Mouse (Mus musculus): ENCODE results near the gene Arsb. TPM values are rescaled to one million over a fixed set of nuclear protein-coding genes. Genes with fewer than 3 reads are reported as not detected.

The Arsb gene
- polyA plus RNA-seq, 1 experiment = 35.6 TPM

DNA sequence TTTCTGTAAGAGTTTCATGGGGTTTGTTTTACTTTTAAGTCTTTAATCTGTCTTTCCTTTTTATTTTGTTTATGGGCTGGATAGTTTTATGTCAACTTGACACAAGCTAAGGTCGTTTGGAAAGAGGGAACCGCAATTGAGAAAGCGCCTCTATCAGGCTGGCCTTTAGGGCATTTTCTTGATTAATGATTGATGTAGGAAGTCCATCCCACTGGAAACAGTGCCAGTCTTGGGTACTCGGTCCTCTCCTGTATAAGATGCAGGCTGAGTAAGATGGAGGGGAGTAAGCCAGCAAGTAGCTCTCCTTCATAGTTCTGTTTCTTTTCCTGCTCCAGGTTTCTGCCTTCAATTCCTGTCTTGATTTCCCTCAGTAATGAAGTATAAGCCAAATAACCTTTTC is 76.2 kb downstream of the Arsb start:
- no peak overlapping the region for H3K4me3 ChIP-seq (ENCODE audit: insufficient read depth, low read depth, low read length)
- no peak overlapping the region for H3K27ac ChIP-seq (replicated peaks; ENCODE audit: low read depth, low read length)
- no peaks in the 10 kb centered on the region for H3K4me1 ChIP-seq (ENCODE audit: control insufficient read depth, insufficient read depth, insufficient read length, low read length)

DNA sequence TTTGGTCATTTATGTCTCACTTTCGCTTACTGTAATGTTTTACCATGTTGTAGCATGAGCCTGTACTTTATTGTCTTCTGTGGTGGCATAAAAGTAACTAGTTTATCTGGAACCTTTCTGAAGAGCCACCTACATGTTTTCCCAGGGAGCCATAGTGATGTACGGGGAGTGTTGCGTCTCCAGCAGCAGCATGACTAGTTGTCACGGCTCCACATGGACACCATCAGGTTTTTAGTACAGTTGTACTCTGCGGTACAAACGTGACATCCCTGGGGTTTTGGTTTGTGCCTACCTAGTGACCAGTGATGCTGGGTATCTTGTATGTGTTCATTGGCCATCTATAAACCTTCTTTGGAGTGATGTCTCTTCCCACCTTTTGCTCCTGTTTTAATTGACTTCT is 77.2 kb downstream of the Arsb start:
- Histone ChIP-seq H3K27ac (replicated peaks; ENCODE audit: low read depth, low read length) (no peak overlapping the region), H3K4me3 (ENCODE audit: insufficient read depth, low read depth, low read length) (no peak overlapping the region), H3K4me1 (ENCODE audit: control insufficient read depth, insufficient read depth, insufficient read length, low read length) (no peaks in the 10 kb centered on the region)

DNA sequence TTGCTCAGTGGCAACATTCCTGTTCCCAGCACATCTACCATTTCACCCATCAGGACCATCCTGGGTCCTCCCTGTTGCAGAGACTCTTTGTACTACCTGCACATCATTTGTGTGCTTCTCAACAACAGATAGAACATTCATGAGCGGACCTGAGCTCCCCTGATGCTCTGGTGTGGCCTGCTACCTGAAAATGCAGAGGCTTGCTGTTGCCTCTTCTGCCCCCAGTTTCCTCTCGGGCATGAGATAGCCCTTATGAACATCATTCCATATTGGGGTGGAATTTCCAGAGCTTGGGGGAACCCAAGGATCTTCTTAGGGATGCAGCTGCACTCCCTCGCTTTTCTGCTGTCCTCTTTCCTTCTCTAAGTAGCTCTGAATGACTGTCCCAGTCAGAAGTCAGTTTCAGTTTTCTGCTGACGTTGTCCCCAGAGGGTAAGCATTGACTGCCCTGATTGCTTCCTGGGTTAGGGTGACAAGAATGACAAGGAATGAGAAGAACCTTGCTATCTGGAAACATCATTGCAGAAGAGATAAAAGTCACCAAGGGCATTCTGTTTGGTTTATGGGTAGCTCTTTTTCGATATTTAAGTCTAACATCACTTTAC is 78.4 kb downstream of the Arsb start:
- no peak overlapping the region for H3K27ac ChIP-seq (replicated peaks; ENCODE audit: low read depth, low read length)
- no peaks in the 10 kb centered on the region for H3K4me1 ChIP-seq (ENCODE audit: control insufficient read depth, insufficient read depth, insufficient read length, low read length)
- no peak overlapping the region for H3K4me3 ChIP-seq (ENCODE audit: insufficient read depth, low read depth, low read length)

DNA sequence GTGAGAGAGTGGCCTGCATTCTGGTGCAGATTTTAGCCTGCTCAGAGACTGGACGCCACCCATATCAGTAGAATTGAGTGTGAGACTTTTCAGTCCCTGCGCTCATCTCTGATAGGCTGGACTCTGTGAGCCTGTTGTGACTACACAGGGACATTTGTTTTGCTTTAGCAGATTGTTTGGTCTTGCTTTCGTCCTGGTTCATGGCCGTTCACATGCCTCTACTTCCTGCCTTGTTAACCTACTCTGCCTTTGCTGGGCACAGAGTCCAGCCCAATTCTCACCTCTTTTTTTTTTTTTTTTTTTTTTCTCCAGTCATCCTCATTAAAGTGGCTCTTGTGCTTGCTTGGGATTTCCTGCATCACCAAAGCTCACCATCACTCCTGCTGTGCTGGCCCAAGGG is 79.2 kb downstream of the Arsb start:
- no peaks in the 10 kb centered on the region for H3K4me1 ChIP-seq (ENCODE audit: control insufficient read depth, insufficient read depth, insufficient read length, low read length)
- H3K27ac ChIP-seq (replicated peaks; ENCODE audit: low read depth, low read length) = no peak overlapping the region

DNA sequence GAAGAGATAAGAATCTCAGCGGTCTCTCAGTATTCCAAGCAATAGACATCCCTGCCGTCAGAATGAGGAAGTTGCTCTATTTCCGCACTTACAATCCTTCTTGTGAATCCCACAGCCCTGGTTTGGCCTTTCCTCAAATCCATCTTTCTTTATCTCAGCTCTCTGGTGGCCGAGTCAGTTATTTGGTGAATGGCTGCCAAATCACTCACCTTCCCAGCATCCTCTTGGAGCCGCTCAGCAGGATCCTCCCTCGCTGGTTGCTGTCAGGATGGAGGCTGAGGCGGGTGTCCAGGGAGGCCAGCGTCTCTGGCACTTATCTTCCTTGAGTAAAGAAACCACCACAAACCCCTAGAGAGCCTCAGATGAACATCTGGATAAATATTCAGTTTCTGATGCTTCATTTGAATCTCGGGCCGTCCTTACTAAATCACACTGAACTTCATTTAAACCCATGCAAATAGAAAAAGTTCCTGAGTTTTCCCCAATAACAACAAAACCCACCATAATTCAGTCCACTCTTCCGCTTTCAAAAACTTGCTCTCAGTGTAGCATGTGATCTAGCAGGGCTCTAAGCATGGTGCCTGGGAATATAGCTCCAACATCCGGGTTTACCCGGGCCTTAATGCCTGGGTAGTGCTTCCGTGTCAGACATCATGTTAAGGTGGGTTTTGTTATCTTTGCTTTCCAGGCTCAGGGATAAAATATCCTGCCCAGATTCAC is 81.1 kb downstream of the Arsb start:
- no peak overlapping the region for H3K4me3 ChIP-seq (ENCODE audit: insufficient read depth, low read depth, low read length)
- no peak overlapping the region for H3K27ac ChIP-seq (replicated peaks; ENCODE audit: low read depth, low read length)
- no peaks in the 10 kb centered on the region for H3K4me1 ChIP-seq (ENCODE audit: control insufficient read depth, insufficient read depth, insufficient read length, low read length)

More for the DNA sequence above, 79.2 kb downstream of the Arsb start:
- no peak overlapping the region for H3K4me3 ChIP-seq (ENCODE audit: insufficient read depth, low read depth, low read length)

DNA sequence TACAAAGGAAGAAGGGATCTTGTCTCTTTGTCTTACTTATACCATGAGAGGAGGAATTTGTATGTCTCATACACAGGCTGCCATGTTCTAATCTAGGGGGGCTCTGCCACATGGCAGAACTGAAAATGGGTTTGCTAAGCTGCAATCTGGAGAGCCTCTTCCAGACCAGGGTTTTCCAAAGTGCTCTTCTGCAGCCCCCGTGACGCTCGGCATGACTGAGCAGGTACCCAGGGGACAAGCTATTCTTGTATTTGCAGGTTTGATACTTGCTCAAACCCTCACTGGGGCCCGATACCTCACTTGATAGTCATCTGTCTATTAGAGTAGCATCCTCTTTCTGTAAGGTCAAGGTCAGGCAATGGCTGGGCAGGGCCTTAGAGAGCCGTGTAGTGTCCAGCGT is 82.3 kb downstream of the Arsb start:
- H3K4me1 ChIP-seq (ENCODE audit: control insufficient read depth, insufficient read depth, insufficient read length, low read length) = no peaks in the 10 kb centered on the region
- no peak overlapping the region for H3K4me3 ChIP-seq (ENCODE audit: insufficient read depth, low read depth, low read length)
- H3K27ac ChIP-seq (replicated peaks; ENCODE audit: low read depth, low read length) = no peak overlapping the region

DNA sequence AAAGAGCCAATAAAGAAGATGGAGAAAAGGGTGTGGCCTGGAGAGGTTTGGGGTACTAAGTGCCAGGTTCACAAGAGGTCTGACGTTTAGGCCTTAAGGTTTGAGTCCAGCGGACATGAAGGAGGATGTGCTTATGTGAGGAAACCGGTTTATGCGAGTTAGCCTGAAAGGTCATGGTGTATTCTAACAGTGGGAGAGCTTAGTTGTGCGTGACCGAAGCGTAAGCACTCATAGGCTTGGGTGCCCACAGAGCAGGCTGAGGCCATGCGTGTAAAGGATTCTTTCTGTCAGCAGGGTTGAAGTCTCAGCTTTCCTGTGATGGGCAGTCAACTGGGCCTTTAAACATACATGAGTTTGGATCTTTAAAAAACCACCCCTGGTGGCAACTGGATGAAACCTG is 82.9 kb downstream of the Arsb start:
- Histone ChIP-seq H3K27ac (replicated peaks; ENCODE audit: low read depth, low read length) (no peak overlapping the region), H3K4me3 (ENCODE audit: insufficient read depth, low read depth, low read length) (no peak overlapping the region), H3K4me1 (ENCODE audit: control insufficient read depth, insufficient read depth, insufficient read length, low read length) (no peaks in the 10 kb centered on the region)

DNA sequence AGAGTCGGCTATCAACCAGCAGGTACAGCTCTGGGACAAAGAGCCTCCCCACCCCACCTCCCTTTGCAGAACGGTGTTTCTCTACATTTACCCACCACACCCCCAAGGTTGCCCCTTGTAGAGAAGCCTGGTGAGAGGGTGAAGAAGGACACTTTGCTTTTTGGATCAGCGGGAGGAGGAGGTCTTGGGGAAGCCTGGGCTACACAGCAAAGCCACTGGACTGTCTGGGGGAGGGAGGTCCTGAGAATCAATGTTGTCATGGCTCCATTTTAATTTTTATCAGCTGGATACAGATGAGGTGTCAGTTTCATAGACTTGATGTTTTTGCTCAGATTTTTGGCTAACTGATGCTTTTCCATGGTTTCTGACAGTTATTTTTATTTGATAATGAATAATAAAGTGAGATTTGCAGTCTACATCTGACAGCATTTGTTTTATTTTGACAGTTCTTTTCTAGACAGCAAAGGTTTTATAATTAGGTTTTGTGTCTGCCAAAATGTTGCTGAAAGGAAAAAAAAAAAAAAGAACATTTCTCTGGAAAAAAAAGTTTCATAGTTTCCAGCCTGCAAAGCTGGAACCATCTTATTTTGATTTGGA is 83.6 kb downstream of the Arsb start:
- Histone ChIP-seq H3K27ac (replicated peaks; ENCODE audit: low read depth, low read length) (no peak overlapping the region), H3K4me1 (ENCODE audit: control insufficient read depth, insufficient read depth, insufficient read length, low read length) (no peaks in the 10 kb centered on the region), H3K4me3 (ENCODE audit: insufficient read depth, low read depth, low read length) (no peak overlapping the region)

DNA sequence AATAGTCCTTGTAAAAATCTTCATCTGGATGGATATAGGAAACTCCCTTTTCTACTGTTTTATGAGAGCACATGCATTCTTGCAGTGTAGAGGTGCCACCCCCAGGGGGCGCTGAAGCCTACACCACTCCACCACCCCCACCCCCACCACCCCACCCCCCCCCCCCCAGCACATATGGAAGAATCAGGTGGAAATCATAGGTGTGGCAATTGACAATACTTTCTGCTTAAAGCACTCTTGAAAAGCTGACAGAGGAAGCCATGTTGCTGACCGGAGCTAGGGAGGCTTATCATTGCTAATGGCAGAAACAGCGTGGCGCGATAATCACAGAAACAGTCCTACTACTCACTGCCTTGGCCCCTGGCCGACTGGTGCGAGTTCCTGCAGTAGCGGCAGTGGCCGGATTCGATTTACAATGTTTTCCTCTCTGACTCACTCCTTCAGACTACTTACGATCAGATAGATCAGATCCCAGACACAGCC is 84.3 kb downstream of the Arsb start:
- Histone ChIP-seq H3K27ac (replicated peaks; ENCODE audit: low read depth, low read length) (0 out of 2 replicates have a peak overlapping the region, but pooled peaks have one; percentile 6), H3K4me3 (ENCODE audit: insufficient read depth, low read depth, low read length) (peak overlapping the region; percentile 3; the same call in 1 of the 2 replicates), H3K4me1 (ENCODE audit: control insufficient read depth, insufficient read depth, insufficient read length, low read length) (no peaks in the 10 kb centered on the region)

DNA sequence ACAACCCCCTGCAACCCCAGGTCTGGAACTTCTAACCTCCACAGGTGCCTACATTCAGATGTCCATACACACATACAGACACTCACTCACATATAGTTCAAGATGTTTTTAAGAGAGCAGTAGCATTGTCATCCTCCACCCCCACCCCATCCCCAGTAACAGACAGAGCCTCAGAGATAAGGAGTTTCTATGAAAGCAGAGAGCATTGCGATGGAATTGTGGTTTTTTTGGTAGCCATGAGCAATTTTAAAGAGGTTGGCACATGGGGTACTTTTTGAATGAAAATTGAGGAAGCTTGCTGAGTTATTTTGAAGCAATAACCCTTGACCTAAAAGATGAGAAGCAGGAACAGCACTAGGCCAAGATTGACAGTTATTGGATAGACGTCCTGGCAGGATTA is 89.8 kb downstream of the Arsb start:
- no peak overlapping the region for H3K27ac ChIP-seq (replicated peaks; ENCODE audit: low read depth, low read length)
- no peak overlapping the region for H3K4me3 ChIP-seq (ENCODE audit: insufficient read depth, low read depth, low read length)
- 0 out of 2 replicates have a peak, but pooled peaks cover 5% of the 10 kb centered on the region for H3K4me1 ChIP-seq (ENCODE audit: control insufficient read depth, insufficient read depth, insufficient read length, low read length)

DNA sequence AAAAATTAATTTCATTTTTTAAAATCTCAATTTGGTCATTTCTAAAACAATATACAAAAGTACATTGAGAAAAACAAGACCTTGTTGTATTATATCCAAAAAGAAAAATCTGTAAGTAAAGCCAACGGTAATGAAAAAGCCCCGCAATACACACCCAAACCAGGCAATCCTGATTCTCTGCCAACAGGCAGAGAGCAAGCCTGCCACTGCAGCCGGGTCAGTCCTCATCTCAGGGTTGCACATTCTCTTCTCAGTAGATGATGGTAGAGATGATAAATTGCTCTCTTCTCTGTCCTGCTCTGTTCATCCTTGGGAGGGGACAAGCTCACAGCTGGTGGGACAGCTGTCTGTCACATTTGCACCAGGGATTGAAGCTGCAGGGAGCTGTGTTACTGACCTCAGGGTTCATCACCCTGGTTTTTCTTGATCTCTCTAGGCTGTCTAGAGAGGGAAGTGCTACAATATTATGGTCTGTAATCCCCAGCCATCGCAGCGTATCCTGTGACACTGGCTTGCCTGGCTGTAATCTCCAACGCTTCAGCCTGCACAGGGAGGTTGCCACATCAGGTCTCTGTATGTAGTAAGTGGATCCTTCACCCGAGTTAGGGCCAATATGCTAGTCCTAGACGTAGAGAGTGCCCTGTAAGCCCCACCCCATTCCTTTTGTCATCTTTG is 92.8 kb downstream of the Arsb start:
- no peak overlapping the region for H3K4me3 ChIP-seq (ENCODE audit: insufficient read depth, low read depth, low read length)

DNA sequence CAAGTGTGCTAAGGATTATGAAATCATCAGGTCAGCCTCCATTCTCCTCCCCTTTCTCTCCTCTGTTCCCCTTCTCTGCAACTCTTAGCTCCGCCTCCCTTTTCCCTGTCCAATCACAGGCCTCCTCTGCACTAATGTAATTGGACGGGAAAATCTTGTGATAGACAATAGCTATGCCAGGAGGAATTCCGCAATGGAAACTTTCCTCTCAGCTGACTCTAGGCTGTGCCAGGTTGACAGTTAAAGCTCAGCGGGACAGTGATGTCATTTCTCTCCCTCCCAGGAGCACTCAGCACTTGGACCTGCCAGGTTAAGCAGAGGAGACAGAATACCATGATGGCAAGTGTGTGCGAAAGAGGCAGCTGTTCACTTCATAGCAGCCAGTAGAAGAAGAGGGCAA is 95.2 kb downstream of the Arsb start:
- peak overlapping the region; percentile 95 for H3K27ac ChIP-seq (replicated peaks; ENCODE audit: low read depth, low read length)
- 0 out of 2 replicates have a peak, but pooled peaks cover 5% of the 10 kb centered on the region for H3K4me1 ChIP-seq (ENCODE audit: control insufficient read depth, insufficient read depth, insufficient read length, low read length)
- H3K4me3 ChIP-seq (ENCODE audit: insufficient read depth, low read depth, low read length) = no peak overlapping the region

More for the DNA sequence above, 92.8 kb downstream of the Arsb start:
- H3K4me1 ChIP-seq (ENCODE audit: control insufficient read depth, insufficient read depth, insufficient read length, low read length) = 0 out of 2 replicates have a peak, but pooled peaks cover 5% of the 10 kb centered on the region
- peak overlapping the region; percentile 10; the same call in 1 of the 2 replicates for H3K27ac ChIP-seq (replicated peaks; ENCODE audit: low read depth, low read length)

DNA sequence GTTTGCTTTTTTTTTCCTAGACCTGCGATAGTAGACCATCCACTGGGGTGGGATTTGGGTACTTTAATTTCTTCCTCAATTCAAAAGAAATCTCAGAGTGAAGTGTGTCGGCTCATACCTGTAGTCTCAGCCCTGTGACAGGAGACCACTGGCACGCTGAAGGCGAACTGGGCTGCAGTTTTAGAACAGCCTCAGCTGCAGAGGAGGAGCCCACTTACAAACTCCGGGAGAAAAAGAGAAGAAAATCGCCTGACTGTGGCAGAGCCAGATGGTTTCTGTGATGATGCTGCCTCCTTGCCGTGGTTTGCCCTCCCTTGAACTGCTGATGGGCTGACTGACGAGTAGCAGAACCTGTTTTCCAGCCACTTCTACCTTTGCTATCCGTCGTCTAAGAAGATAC is 100.3 kb downstream of the Arsb start:
- H3K4me1 ChIP-seq (ENCODE audit: control insufficient read depth, insufficient read depth, insufficient read length, low read length) = 0 out of 2 replicates have a peak, but pooled peaks cover 2% of the 10 kb centered on the region
- H3K4me3 ChIP-seq (ENCODE audit: insufficient read depth, low read depth, low read length) = no peak overlapping the region
- no peak overlapping the region for H3K27ac ChIP-seq (replicated peaks; ENCODE audit: low read depth, low read length)

DNA sequence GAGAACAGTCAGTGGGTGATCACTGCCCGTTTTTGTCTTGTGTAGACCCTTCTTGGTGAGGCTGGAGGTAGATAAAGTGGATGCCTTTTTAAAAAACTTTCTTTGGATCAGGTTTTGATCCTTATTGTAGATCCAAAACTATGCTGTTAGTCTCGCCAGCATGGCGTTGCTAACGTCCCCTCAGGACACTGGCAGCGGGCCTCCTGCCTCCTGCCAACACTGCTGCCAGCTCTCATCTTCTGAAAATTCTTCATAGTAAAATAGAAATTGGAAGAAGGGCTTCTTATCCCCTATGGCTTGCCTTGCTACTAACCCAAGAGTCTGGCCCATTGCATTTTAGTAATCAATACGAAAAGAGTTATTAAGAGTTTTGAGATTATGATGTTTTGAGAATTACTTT is 101.2 kb downstream of the Arsb start:
- H3K27ac ChIP-seq (replicated peaks; ENCODE audit: low read depth, low read length) = peak overlapping the region; percentile 79
- H3K4me1 ChIP-seq (ENCODE audit: control insufficient read depth, insufficient read depth, insufficient read length, low read length) = 0 out of 2 replicates have a peak, but pooled peaks cover 2% of the 10 kb centered on the region
- no peak overlapping the region for H3K4me3 ChIP-seq (ENCODE audit: insufficient read depth, low read depth, low read length)

DNA sequence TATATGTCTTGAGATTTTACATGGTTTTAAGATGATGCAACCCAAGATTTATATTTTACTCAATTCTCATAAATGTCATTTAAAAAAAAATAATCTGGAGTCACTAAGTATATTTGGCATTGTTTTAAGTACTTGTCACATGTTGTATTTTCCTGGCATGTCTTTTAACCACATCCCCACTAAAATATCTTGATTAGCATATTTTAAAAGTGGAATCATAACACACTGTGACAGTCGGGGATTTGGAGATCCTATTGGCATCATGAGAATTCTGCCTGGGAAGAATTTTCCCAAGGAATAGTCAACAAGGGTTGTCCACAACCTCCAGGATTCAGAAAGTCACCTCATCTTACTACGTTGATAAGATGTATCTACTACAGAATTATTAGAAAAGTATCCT is 106.5 kb downstream of the Arsb start:
- no peaks in the 10 kb centered on the region for H3K4me1 ChIP-seq (ENCODE audit: control insufficient read depth, insufficient read depth, insufficient read length, low read length)
- no peak overlapping the region for H3K27ac ChIP-seq (replicated peaks; ENCODE audit: low read depth, low read length)
- no peak overlapping the region for H3K4me3 ChIP-seq (ENCODE audit: insufficient read depth, low read depth, low read length)

Measured in brown adipose tissue, adult 24 weeks (tissue).